Mouse (Mus musculus) kidney, postnatal 0 days (tissue): ENCODE results near the gene Gad2. TPM values are rescaled to one million over a fixed set of nuclear protein-coding genes. Genes with fewer than 3 reads are reported as not detected.

Experiments used
- ATAC-seq: fragments of 200-750 bp; cut with Nextera tagmentation; replicated peaks from 2 replicates; pipeline ENCODE4 v1.8.0; 2017; ENCODE audit warnings: low read depth, moderate number of reproducible peaks, moderate TSS enrichment, moderate library complexity; ENCODE audit not compliant: low FRiP score
- DNase-seq: peaks from one replicate; pipeline ENCODE4 v3.0.0-alpha.2; 2016; ENCODE audit warnings: low spot score
- H3K27ac ChIP-seq: fragments of 300-500 bp; sonication (generic); 2 replicates; pipeline ENCODE4 v1.5.1; 2014; ENCODE audit warnings: mild to moderate bottlenecking
- H3K27me3 ChIP-seq: fragments of 300-500 bp; sonication (generic); 2 replicates; pipeline ENCODE4 v1.6.1; 2014; ENCODE audit warnings: low read length, mixed read lengths; ENCODE audit not compliant: insufficient read depth
- H3K36me3 ChIP-seq: fragments of 300-500 bp; sonication (generic); 2 replicates; pipeline ENCODE4 v1.6.1; 2014; ENCODE audit warnings: low read length, mixed read lengths; ENCODE audit not compliant: insufficient read depth
- H3K4me1 ChIP-seq: fragments of 300-500 bp; sonication (generic); replicated peaks from 2 replicates; pipeline ENCODE4 v1.6.1; 2014; ENCODE audit warnings: antibody characterized with exemption, low read length, mixed read lengths; ENCODE audit not compliant: insufficient read depth
- H3K4me2 ChIP-seq: fragments of 300-500 bp; sonication (generic); 2 replicates; pipeline ENCODE4 v1.6.1; 2014; ENCODE audit warnings: mild to moderate bottlenecking, low read length, moderate library complexity, mixed read lengths
- H3K4me3 ChIP-seq: fragments of 300-500 bp; sonication (generic); replicated peaks from 2 replicates; pipeline ENCODE4 v1.5.1; 2014; ENCODE audit warnings: low read depth, low read length
- H3K9ac ChIP-seq: fragments of 300-500 bp; sonication (generic); 2 replicates; pipeline ENCODE4 v1.6.1; 2014; ENCODE audit warnings: low read depth, low read length
- H3K9me3 ChIP-seq: fragments of 300-500 bp; sonication (generic); replicated peaks from 2 replicates; pipeline ENCODE4 v1.6.1; 2016; ENCODE audit warnings: low read length, inconsistent platforms, mixed read lengths
- CTCF ChIP-seq: IDR thresholded peaks from 2 replicates; pipeline ENCODE4 v1.5.1; 2016; ENCODE audit warnings: antibody characterized with exemption, low read depth, mild to moderate bottlenecking, moderate library complexity
- WGBS: fragments of 180-500 bp; shearing (Covaris S2); extraction: QIAGEN DNeasy Blood & Tissue Kit; methylation state at CpG from one replicate; pipeline ENCODE4 v1.1.7; 2014; 5-methylcytosine and 5-hydroxymethylcytosine counted together
- polyA plus RNA-seq: library from polyadenylated mRNA; unstranded; fragments of >200 nt; fragmentation: Nextera tagmentation; extraction: Ambion mirVana; gene quantifications from 2 replicates; pipeline ENCODE4 v1.2.1, GENCODE M21; 2015

The Gad2 gene
- polyA plus RNA-seq, 1 experiment from 2014 or later: not detected

DNA sequence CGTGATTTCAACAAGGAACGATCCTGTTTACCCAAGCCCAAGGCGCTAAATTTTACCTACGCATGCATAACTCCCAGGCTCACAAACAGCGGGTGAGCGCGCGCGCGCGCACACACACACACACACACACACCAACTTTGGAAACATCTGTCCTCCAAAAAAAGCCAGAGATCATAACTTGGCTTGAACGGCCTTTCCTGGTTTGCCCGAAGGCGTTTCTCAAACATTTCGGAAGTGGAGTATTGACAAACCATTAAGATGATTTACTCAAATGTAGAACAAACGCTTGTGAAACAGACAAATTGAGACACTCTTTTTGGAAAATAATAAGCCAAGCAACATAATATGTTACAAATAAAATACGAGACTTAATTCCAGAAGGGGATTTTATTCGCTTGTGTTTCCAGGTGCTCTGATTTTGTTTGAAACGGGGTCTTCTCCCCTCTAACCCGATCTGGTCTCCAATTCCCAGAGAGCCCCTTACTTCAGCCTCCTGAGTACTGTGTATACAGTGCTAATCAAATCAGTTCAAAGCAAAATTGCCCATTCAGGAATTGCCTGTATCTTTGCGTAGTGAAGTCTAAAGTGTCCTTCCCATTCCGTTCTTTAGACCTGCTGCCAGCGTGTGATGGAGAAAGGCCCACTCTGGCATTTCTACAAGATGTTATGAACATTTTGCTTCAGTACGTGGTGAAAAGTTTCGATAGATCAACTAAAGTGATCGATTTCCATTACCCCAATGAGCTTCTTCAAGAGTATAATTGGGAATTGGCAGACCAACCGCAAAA, 2.4 kb downstream of the Gad2 start:
- Histone ChIP-seq H3K4me1 (peaks cover 5% of the 10 kb centered on the region; the same call in 1 of the 2 replicates), H3K9ac (no peak overlapping the region), H3K27me3 (peaks cover 79% of the 10 kb centered on the region), H3K27ac (no peak overlapping the region), H3K4me3 (no peak overlapping the region), H3K4me2 (no peak overlapping the region), H3K36me3 (no peaks in the 10 kb centered on the region), H3K9me3 (no peaks in the 10 kb centered on the region)
- DNase-seq (no peak), ATAC-seq (no peak)
- no peak for TF ChIP-seq CTCF
- 4% methylated on average over 27 of the region's 27 CpGs for WGBS

DNA sequence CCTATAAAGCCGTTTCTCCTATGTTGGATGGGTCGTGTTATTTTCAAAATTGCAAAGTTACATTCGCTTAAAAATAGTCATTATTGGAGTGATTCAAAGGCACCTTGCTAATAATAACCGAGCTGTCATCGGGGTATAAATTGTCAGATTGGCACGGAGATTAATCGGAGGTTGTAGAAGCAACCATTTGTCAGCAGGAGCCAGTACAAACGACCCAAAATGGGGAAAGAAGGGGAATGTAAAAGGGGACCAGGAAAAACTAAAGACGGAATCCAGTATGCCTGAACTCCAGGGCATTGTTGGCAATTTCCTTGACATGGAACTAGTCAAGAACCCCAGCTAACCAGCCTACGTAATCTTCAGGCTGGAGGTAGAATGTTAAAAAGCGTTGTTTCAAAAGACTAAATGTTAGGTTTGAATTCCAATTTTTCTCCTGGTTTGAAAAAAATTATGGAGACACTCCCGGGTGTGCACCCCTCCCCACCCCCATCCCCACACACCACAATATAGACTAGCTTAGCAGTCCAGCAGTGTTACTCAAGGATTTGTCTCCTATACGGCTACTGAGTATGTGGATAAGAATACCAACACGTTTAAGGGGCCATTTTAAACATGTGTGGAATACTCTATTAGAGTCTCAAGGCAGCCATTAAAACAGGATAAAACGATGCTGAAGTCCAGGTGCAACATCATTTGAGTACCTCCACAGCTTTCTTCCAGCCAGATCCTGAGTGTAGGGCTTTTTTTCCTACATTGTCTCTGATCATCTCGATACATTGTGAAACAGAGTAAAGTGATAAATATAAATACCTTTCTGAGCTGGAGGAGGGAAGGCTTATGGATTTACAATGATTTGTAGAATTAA, 3.3 kb downstream of the Gad2 start:
- Histone ChIP-seq H3K9ac (no peak overlapping the region), H3K4me1 (peaks cover 5% of the 10 kb centered on the region; the same call in 1 of the 2 replicates), H3K9me3 (no peaks in the 10 kb centered on the region), H3K4me3 (no peak overlapping the region), H3K4me2 (no peak overlapping the region), H3K27me3 (peaks cover 70% of the 10 kb centered on the region), H3K36me3 (no peaks in the 10 kb centered on the region), H3K27ac (no peak overlapping the region)
- 9% methylated on average over 16 of the region's 16 CpGs for WGBS
- no peak for TF ChIP-seq CTCF
- no peak for ATAC-seq
- no peak for DNase-seq

DNA sequence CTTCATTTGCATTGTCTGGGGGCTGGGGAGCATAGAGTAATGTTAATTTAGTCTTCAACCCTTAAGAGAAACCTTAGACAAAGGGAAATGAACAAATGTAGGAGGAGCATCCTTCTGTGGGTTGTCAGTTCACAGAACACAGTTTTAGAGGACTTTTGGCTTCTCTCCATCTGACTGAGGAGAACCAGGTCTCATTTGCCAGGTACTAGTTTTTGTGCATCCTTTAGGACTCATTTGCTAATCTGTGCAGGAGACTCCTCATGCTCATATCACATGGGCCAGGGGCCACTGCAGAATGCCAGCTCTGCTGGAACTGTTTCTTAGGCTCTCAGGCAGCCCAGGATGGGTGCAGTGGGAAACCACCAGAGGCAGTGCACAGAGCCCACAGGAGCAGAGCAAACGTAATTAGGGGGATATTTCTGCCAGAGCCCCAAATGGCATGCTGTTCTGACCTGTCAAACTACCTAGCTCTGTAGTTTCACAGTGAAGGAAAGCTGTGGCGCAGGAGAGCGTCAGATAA, 5.2 kb downstream of the Gad2 start:
- no peak overlapping the region for H3K4me2 ChIP-seq
- H3K27me3 ChIP-seq: peaks cover 52% of the 10 kb centered on the region
- H3K27ac ChIP-seq: no peak overlapping the region
- DNase-seq: no peak
- 21% methylated on average over 3 of the region's 3 CpGs for WGBS
- H3K9me3 ChIP-seq: no peaks in the 10 kb centered on the region
- H3K4me1 ChIP-seq: peaks cover 5% of the 10 kb centered on the region; the same call in 1 of the 2 replicates
- H3K4me3 ChIP-seq: no peak overlapping the region
- no peak for TF ChIP-seq CTCF
- H3K9ac ChIP-seq: no peak overlapping the region
- ATAC-seq: no peak
- no peaks in the 10 kb centered on the region for H3K36me3 ChIP-seq

DNA sequence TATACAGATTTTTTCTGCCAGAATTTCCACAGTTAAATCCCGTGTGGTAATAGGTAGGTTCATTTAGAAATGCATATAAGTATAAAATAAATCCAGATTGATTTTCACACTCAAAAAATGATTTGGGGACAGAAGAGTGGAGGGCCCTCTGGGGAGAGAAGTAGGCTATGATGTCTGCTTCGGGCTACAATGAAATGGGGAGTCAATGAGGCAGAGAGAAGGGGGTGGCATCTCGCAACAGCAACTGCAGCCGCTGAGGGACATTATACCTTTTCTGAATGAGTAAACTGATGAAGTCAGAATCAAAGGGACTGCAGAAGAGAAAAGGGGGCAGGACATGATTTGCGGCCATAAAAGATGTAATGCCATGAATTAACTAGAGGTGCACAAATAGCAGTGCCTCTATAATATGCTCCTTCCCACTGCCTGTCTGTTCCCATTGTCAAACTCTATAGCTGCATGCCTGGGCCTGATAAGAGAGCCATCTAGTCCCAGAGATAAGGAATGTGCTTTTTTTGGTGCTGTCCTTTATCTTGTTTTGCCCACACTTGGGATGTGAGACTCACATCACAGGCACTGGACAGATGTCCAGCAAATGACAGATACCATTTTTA, 5.9 kb downstream of the Gad2 start:
- no peak overlapping the region for H3K4me2 ChIP-seq
- peaks cover 5% of the 10 kb centered on the region; the same call in 1 of the 2 replicates for H3K4me1 ChIP-seq
- no peak overlapping the region for H3K27ac ChIP-seq
- H3K9ac ChIP-seq: no peak overlapping the region
- H3K9me3 ChIP-seq: no peaks in the 10 kb centered on the region
- H3K4me3 ChIP-seq: no peak overlapping the region
- WGBS: 22% methylated on average over 5 of the region's 5 CpGs
- ATAC-seq (no peak), DNase-seq (no peak)
- no peak for TF ChIP-seq CTCF
- H3K36me3 ChIP-seq: no peaks in the 10 kb centered on the region
- peaks cover 45% of the 10 kb centered on the region for H3K27me3 ChIP-seq

DNA sequence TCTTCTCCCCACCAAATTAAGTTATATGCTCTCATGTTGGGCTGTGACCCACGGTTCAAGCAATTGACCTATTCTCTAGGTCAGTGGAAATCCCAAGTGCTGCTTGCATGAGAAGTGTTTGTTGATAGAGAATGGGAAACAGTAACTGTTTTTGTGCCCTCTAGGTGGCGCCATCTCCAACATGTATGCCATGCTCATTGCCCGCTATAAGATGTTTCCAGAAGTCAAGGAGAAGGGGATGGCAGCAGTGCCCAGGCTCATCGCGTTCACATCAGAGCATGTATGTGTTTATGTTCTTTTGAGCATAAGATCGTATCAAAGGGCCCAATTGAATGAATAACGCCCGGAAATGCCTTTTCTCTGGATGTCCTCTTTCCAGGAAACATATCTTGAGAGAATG, 12.8 kb downstream of the Gad2 start:
- peak; percentile 66 for TF ChIP-seq CTCF
- no peaks in the 10 kb centered on the region for H3K36me3 ChIP-seq
- 52% methylated on average over 8 of the region's 8 CpGs for WGBS
- ATAC-seq (no peak), DNase-seq (peak; percentile 41)
- H3K9ac ChIP-seq: no peak overlapping the region
- no peaks in the 10 kb centered on the region for H3K27me3 ChIP-seq
- no peak overlapping the region for H3K4me2 ChIP-seq
- H3K4me3 ChIP-seq: no peak overlapping the region
- no peaks in the 10 kb centered on the region for H3K9me3 ChIP-seq
- H3K4me1 ChIP-seq: no peaks in the 10 kb centered on the region
- no peak overlapping the region for H3K27ac ChIP-seq

DNA sequence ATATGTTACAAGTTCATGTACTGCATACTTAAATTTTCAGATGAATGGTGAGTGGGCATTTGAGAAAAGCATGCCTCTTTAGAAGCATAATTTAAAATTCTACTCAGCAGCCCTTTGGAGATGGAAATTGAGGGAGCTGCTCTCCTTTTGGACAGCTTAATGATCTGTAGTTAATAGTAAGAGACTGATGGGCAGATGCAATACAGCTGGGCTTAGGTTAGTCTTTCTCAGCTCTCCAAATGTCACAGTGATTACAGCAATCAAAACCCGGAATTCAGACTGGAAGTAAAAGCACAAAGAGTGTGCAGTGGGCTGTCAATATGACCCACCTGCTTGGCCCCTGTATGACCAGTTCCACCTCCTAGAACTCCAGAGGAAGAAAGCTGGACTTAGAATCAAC, 24.1 kb downstream of the Gad2 start:
- Histone ChIP-seq H3K36me3 (no peaks in the 10 kb centered on the region), H3K9ac (no peak overlapping the region), H3K27ac (no peak overlapping the region), H3K9me3 (no peaks in the 10 kb centered on the region), H3K27me3 (no peaks in the 10 kb centered on the region), H3K4me2 (no peak overlapping the region), H3K4me3 (no peak overlapping the region), H3K4me1 (no peaks in the 10 kb centered on the region)
- DNase-seq: peak; percentile 12
- TF ChIP-seq CTCF: no peak
- ATAC-seq: no peak
- WGBS: 9% methylated on average over 1 of the region's 1 CpGs
